Mouse (Mus musculus) erythroblast, adult 5-6 weeks (primary cell): ENCODE results near the gene 4933402D24Rik. TPM values are rescaled to one million over a fixed set of nuclear protein-coding genes. Genes with fewer than 3 reads are reported as not detected.

Experiments used
- total RNA-seq, 2 experiments: library from RNA; stranded (forward) in 1 of 2; stranded (reverse) in 1 of 2; fragments of 150-400 nt in 1 of 2; fragments of 200-764, 138-1000 nt in 1 of 2; gene quantifications; 2 replicates each; pipeline versions ENCODE4 v1.2.3 to v1.2.4; 2015 to 2017; ENCODE audit warnings: low replicate concordance in 2 of 2

4933402D24Rik gene
- total RNA-seq, 2 experiments from 2014 or later: not detected

Other genes starting within 250 kb of the 4933402D24Rik start
- gene Gm39653, start 153.3 kb downstream of the 4933402D24Rik start, total RNA-seq (2015; ENCODE audit: low replicate concordance): not detected in 2 replicates
- gene Gm39653, start 153.3 kb downstream of the 4933402D24Rik start, total RNA-seq (2017; ENCODE audit: low replicate concordance): not detected in 2 replicates
- gene Dytn, start 82.3 kb downstream of the 4933402D24Rik start, total RNA-seq (2015; ENCODE audit: low replicate concordance): not detected in 2 replicates
- gene Dytn, start 82.3 kb downstream of the 4933402D24Rik start, total RNA-seq (2017; ENCODE audit: low replicate concordance): not detected in 2 replicates
- gene Mdh1b, start 38.9 kb downstream of the 4933402D24Rik start, total RNA-seq (2015; ENCODE audit: low replicate concordance): not detected in 2 replicates
- gene Mdh1b, start 38.9 kb downstream of the 4933402D24Rik start, total RNA-seq (2017; ENCODE audit: low replicate concordance): not detected in 2 replicates
- gene Fastkd2, start 38.7 kb downstream of the 4933402D24Rik start, total RNA-seq (2015; ENCODE audit: low replicate concordance): 11.7 and 16.7 TPM in 2 replicates
- 2.8 and 6.1 TPM in 2 replicates for gene Fastkd2, start 38.7 kb downstream of the 4933402D24Rik start, total RNA-seq (2017; ENCODE audit: low replicate concordance)